Mouse (Mus musculus): Measurements from ENCODE around the gene Vac14. TPM values are rescaled to one million over a fixed set of nuclear protein-coding genes. Genes with fewer than 3 reads are reported as not detected.

Vac14 gene
- total RNA-seq, 2 experiments from 2014 or later: 16.1 to 18.7 TPM

- DNase-seq: no peak
Observed at GRCm38 (mm10) chr8:110718209-110718968, 100.0 kb downstream of the Vac14 start.

DNA sequence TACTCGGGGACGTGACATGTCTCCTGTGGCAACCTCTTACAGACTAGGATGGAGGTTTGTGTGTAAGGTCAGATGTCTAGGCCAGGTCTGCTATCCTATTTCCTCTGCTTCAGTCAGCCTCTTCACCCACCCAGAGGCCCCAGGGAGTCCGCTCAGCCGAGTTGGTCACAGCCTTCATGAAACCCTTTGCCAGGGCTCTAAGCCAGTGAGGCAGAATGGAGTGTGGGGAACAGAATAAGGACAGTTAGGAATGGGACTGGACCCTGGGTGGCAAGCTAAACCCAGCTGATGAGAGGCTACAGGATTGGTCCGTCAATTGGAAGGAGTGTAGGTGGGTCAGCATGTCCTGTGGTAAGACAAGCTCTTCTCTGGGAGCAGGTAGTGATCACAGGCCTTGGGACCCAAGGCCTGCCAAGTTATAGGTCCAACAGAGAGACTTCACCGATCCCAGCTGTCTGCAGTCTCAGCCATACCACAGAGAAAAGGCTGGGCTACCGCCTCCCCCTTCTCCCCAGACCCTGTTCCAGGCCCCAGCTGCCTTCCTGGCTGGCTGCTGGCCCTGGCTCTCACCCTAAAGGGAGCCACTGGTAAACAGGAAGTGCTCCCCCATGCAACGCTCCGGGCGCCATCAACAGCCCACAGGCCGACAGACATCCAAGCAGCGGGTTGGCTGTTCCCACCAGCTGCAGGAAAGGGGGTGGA lies 100.7 kb downstream of the Vac14 start:
- peak; percentile 76 for DNase-seq

- no peak for DNase-seq
Observed at GRCm38 (mm10) chr8:110719898-110720653, 101.7 kb downstream of the Vac14 start.

- peak; percentile 83 for DNase-seq
Observed at GRCm38 (mm10) chr8:110720685-110721598, 102.6 kb downstream of the Vac14 start, which contains the start of gene Mtss1l. Gene Mtss1l, plus strand, starts transcription at chr8:110721476.

GRCm38 (mm10) chr8:110721606-110722413 lies 103.4 kb downstream of the Vac14 start:
- no peak for DNase-seq

DNA sequence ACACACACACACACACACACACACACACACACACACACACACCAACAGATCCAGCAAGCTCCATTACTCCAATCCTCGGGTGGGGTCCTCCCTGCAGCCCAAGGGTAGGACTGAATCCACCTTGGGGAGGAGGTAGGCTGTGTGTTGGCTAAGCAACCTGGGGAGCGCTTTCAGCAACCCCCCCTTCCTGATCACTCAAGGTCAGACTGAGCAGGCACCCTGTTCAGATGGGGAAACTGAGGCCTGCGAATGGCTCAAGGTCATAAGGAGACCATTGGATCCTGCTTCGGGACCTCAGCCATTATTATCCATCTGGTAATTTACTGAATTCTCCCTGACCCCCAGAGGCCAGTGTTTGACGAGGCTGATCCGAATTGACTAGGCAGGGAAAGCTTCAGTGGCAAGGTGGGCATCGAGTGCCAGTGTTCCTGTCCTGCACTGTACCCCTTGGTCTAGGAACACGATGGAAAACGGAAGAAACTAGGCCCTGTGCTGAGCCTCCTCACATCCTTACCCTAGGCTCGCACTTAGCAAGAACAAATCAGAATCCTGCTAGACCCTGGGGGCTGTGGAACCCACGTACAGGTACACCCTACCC lies 104.1 kb downstream of the Vac14 start:
- DNase-seq: no peak

DNA sequence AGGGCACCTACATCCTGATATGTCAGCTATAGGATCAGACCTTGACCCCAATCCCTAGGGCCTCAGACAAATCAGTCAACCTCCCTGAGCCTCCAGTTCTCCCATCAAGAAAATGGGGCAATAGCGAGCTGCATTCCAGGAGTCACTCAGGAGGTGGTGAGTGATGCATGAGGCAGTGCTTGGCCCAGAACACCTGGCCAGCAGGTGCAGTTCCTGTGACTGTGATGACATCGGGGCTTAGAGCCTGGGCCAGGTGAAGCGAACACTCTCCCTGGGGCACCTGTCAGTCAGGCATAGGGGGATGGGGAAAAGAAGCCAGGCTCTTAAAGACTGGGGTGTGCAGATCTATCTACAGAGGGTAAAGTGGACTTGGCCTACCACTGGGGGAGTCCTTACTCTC lies 106.1 kb downstream of the Vac14 start:
- no peak for DNase-seq

DNA sequence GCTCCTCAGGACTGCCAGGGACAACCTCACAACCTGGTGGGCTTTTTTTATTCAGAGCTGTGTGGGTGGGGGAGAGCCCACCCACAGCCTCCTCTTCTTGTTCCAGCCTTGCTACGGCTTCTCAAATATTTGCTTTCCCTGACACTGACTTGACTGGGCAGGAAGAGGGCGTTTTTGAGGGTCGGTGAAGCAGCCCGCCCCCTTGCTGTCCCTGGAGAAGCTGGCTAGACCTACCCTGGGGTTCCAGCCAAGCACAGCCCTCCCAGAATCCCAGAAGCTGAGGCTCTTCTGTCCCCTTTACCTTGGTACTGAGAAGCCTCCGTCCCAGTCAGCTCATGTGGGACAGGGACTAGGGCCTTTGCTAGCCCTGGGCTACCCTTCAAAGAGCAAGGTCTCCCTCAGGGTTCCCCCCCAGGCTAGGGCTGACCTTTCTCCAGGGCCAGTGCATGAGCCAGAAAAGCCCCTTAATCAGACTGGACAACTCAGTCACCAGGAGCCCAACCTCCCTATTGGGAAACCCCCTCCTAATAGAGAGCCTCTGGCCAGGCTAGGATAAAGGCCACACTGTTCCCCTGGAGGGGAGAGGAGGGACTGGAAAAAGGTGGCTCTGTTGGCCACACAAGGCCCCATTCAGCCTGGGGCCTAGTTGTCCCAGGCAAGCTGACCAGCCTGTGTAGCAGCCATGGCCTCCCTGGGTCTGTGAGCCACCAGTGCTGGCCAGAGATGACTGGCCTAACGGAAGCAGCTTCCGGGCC lies 106.9 kb downstream of the Vac14 start:
- no peak for DNase-seq

- peak; percentile 82 for DNase-seq
Observed at GRCm38 (mm10) chr8:110726893-110727292, 108.5 kb downstream of the Vac14 start.

DNA sequence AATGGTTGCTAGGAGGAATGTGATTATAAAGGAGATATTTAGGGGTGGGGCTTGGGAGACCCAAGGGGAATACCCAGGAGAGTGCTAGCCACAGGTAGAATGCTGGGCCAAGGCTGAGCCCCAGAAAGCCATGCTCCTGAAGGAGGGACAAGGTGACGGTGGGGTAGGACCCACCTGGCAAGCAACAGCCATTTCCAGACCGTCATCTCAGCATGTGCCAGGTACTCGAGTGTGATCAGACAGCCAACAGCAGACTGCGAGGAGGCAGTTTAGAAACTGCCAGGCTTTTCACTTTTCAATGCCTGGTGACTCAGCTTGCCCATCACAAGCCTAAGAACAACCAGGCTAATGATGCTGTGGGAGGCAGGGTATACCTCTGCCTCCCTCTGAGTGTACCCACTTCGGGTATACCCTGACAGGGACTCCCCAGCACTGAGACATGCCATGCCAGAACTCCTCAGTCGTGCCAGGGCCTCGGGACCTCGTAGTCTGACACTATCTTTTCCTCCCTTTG lies 113.0 kb downstream of the Vac14 start:
- no peak for DNase-seq

DNA sequence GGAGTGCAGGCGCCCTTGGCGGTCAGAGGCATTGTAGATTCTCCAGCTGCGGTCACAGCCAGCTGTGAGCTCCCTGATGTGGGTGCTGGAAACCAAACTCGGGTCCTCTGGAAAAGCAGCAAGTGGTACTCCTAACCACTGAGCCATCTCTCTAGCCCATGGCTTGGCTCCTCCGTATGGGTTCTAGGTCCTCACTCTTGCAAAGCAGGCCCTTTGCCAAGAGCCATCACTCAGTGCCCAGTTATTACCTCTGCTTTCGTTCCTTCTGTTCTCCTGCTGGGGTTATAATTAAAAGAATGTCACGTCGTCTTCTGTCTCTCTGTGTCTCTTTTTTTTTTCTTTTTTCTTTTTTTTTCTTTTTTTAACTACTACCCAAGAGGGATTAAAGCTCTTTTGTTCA lies 114.7 kb downstream of the Vac14 start:
- no peak for DNase-seq

- no peak for DNase-seq
Observed at GRCm38 (mm10) chr8:110738591-110739195, 120.3 kb downstream of the Vac14 start.

- no peak for DNase-seq
Observed at GRCm38 (mm10) chr8:110740629-110741175, 122.3 kb downstream of the Vac14 start.

GRCm38 (mm10) chr8:110741816-110742451 lies 123.5 kb downstream of the Vac14 start:
- no peak for DNase-seq

DNA sequence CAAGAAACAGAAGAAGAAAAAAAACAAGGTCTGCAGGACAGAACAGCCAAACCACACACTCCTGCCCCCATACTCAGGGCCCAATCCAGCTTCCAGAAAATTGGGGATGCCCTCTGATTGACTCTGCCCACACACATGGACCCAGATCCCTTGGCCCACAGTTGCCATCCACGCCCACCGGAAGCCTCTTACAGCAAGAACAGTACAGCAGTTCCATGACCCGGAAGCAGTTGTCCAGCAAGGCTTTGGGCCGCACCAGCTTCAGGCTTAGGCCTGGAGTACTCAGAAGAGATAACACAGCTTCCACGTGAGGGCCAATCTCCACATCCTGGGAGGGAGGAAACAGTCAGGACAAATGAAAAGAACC lies 124.0 kb downstream of the Vac14 start:
- DNase-seq: no peak

DNA sequence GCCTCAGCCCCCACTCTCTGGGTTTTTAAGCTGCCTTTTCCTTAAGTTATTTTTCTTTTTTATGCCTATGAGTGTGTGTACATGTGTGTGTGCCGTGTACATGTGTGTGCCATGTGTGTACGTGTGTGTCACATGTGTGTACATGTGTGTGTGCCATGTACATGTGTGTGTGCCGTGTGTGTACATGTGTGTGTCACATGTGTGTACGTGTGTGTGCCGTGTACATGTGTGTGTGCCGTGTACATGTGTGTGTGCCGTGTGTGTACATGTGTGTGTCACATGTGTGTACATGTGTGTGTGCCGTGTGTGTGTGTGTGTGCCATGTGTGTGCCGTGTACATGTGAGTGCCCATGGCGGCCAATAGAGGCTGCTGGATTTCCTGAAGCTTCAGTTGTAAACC lies 126.8 kb downstream of the Vac14 start:
- no peak for DNase-seq

- DNase-seq: no peak
Observed at GRCm38 (mm10) chr8:110746661-110747060, 128.3 kb downstream of the Vac14 start.

DNA sequence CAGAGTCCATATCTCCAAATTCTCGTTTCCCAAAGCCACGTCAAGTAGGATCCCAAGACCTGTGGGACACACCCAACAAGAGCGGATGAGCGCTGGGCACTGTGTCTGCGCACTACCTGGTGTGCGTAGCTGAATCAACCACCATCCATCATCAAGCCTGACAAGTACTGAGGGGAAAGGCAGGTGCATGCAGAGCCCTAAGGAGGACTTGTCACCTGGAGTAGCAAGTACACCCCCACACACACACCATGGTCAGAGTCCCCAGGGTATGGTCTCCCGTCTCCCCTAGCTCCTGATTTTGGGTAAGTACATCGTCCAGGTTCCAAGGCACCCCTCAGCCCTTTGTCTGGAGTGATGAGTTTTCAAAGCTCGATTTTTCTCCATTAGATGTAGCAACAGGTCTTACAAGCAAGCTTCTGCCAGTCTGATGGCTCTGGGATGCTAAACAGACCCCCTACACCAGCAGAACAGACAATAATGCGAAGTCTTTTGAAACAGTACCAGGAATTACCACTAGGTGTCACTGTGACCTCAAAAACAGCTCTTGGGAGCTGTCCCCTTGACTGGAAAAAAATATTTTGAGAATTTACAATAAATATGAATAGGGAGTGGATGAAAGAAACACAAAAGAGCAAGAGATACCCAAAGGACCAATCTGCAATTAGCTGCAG lies 131.2 kb downstream of the Vac14 start:
- DNase-seq: no peak

Data from gastrocnemius, postnatal 10 days (tissue).